Mouse (Mus musculus) hindbrain, embryonic 10.5 days (tissue): Measurements from ENCODE around the gene Tnfaip3. TPM values are rescaled to one million over a fixed set of nuclear protein-coding genes. Genes with fewer than 3 reads are reported as not detected.

Experiments used
- polyA plus RNA-seq: library from polyadenylated mRNA; unstranded; fragments of >200 nt; fragmentation: Nextera tagmentation; extraction: Ambion mirVana; gene quantifications from 2 replicates; pipeline ENCODE4 v1.2.1, GENCODE M21; 2016

Gene Tnfaip3
- polyA plus RNA-seq, 1 experiment from 2014 or later, result 1.1 TPM

Other genes with a start within 250 kb of the Tnfaip3 start
- gene Gm4922, start 228.9 kb downstream of the Tnfaip3 start, polyA plus RNA-seq, result not detected in 2 replicates
- 15.7 and 18.2 TPM in 2 replicates for gene Perp, start 170.6 kb downstream of the Tnfaip3 start, polyA plus RNA-seq